Mouse (Mus musculus): Measurements from ENCODE around the gene Bach2.

The Bach2 gene

DNA sequence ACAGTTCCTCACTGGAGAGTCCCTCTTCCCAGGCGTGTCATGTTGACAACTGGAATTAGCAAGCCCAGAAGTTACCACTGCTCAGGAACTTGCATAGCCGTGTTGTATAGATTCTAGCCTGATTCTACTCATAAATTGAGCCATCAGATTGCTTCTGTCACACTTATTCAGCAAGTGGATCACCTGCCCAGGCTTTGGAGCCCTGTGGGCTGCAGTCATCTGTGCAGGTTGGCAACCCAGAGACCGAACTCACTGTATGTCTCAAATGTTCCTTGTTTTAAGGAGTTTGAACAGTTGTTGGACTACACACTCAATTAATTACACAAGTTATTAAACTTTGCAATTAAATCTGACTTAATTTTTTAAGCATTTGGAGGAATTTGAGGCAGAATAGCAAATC is 61.4 kb downstream of the Bach2 start:
- DNase-seq: no peak

DNA sequence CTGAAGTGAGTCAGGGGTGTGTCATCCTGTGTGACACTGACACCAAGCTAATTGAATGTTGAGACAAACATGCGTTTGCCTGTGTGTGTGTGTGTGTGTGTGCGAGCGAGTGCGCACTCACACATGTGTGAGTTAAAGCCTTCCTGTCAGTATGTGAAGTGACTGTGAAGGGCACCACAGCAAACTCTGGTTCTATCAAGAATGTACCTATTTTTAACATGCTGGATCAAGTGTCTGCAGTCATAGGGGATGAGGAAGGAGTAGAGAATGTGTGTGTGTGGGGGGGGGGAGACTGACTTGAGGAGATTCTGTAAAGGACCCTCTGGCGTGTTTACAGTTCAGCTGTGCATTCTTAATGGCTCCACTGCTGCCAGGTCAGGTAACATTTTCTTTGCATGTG is 64.1 kb downstream of the Bach2 start:
- DNase-seq: no peak

DNA sequence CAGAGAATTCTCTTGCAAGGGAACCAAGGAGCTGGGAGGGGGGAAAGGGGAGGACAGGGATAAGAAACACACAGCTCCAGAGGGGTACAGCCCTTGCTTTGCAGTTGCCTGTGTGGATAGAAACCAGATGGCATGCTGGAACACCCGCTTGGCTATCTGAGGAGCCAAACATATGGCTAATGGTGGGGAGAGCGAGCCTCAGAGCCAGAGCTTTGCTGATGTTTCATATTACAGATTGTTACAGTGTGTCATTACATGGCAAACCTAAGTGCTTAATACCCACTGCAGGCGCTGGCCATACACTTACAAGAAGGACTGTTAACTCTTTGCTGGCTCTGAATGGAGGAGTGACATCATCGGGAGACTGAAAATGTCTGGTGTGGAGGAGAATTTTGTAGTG is 64.5 kb downstream of the Bach2 start:
- DNase-seq: peak; percentile 28

DNA sequence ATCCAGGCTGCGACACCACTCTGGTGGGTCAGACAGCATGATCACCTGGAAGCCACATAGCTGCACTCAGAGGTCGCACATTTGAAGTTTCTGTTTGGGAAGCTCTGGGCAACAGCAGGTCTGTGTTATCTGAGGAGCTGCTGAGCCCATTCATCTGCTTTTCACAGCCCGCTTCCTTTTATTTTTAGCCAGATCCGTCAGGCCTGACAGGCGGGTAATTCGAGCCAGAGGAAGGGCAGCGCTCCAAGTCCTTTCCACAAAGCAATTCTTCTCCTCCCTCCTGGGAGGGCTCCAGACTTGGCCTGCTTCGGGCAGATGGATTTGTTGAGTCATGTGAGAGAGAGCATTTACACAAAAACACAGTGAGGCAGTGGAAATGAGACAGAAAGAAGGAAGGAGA is 65.1 kb downstream of the Bach2 start:
- DNase-seq: peak; percentile 65

GRCm38 (mm10) chr4:32304221-32304703 is 65.7 kb downstream of the Bach2 start:
- DNase-seq: no peak

GRCm38 (mm10) chr4:32305036-32305615 is 66.5 kb downstream of the Bach2 start:
- no peak for DNase-seq

DNA sequence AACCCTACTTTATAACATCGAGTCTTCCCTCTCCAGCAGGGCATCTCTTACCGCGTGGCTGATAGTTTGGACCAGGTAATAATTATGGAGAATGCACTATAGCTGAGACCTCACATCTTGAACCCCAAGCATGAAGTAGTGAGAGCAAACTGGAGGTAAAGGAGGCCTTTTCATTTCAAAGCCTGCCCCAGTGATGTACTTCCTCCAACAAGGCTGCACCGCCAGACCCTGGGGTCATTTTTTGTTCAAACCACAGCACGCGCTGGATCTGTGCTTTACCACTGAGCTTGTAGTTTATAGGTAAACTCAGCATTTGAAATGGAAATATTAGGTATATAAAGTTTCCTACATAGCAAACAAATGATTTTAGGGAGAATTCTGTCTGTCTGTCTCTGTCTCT is 67.1 kb downstream of the Bach2 start:
- no peak for DNase-seq

DNA sequence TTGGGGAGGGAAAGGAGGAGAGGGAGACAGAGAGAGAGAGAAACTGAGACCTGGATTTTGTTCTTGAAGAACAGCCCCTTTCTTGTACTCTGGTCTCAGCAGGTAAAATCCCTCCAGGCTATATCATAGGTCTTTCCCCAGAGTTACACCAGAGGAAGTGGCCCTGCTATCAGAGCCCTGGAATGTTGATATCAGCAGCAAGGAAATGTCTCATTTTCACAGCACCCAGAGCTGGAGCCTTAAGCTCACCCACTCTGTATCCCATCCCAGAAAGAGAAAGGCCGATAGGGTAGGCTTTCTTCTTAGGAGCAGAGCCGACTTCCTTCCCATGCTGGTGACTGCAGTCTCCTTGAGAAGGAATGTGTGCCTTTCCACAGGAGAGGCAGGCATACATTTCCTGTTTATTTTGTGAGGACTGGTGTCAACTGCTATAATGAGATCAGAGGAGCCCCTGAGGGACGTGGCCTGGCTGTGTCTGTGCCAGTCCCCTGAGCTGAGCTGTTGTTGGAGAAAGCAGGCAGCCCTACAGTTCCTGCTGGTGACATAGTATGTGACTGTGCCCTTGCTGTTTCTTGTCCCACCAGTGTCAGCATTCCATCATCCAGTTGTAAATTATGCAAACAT is 67.7 kb downstream of the Bach2 start:
- DNase-seq: no peak

GRCm38 (mm10) chr4:32307215-32307614 is 68.6 kb downstream of the Bach2 start:
- DNase-seq: no peak

GRCm38 (mm10) chr4:32312171-32312946 is 73.8 kb downstream of the Bach2 start:
- no peak for DNase-seq

GRCm38 (mm10) chr4:32314919-32315318 is 76.3 kb downstream of the Bach2 start:
- DNase-seq: no peak

DNA sequence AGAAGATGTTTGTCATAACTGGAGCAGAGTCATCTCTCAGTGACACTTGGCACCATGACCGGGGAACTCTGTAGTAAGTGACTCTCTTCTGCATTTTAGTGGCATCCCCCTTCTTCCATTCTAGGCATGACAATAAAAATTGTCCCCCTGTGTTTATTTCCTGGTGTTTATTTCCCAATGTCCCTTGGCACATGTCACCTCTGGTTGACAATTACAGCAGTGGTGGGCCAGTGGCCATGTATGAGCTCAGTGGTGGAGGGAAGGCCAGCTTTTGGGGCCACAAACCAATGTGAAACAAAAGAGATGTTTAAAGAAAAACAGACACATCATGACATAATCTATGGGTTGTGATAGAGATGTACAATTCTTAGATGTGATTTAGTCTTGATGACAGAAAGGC is 80.0 kb downstream of the Bach2 start:
- DNase-seq: no peak

DNA sequence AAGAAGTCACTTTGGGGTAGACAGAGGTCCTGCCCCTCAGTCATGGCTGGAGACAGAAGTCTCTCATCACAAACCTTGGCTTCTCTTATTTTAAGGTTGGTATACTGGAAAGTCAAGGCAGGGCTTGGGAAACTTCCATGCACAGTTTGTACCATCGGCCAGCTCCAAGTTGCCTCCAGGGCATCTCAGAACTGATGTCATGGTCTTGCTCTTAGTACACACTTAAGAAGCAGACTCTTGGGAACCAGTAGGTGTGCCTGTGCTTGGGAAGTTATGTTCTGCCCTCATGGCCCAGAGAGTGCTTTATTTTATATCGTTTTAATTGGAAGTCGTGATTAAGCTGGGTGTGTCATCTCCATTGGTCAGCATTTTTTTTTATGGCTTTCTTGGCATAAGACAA is 80.7 kb downstream of the Bach2 start:
- no peak for DNase-seq

DNA sequence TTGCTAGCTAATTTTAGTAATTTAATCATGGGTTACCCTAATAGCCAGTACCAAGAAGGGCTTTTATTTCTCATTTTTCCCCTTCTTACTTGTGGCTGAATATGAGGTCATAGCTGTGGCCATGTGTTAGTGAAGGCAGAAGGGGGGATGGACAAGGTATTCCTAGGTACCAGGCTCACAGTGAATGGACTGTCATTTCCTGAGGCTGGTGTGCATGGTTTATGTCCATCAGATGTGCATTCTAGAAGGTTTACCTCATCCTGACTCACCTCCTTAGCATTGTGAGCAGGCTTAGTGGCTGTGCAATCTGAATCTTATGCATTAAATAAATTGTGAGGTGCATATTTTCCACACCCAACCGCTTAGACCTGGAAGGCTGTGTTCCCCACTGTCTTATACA is 81.4 kb downstream of the Bach2 start:
- no peak for DNase-seq

GRCm38 (mm10) chr4:32324111-32324510 is 85.5 kb downstream of the Bach2 start:
- DNase-seq: no peak

DNA sequence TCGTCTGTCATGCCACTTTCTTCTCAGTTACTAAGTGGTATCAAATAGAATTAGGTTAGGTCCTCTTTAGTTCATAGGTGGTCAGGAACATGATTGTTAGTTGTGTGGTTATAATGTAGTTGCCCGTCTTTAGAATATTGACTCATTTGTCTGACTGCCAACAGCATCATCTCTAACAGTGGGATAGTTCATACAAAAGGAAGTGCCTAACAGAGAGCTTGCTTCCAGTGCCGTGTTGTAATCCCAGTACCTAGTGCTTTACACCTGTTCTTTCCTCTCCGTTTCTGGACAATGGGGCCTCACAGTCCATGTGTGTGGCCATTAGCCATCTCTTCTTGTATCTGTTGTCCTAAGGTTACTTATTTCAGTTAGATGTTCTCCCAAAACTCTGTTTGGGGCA is 86.4 kb downstream of the Bach2 start:
- no peak for DNase-seq

GRCm38 (mm10) chr4:32325596-32325995 is 87.0 kb downstream of the Bach2 start:
- DNase-seq: no peak

- DNase-seq: no peak
Observed at GRCm38 (mm10) chr4:32326279-32326678, 87.7 kb downstream of the Bach2 start.

GRCm38 (mm10) chr4:32326860-32327259 is 88.3 kb downstream of the Bach2 start:
- DNase-seq: no peak

DNA sequence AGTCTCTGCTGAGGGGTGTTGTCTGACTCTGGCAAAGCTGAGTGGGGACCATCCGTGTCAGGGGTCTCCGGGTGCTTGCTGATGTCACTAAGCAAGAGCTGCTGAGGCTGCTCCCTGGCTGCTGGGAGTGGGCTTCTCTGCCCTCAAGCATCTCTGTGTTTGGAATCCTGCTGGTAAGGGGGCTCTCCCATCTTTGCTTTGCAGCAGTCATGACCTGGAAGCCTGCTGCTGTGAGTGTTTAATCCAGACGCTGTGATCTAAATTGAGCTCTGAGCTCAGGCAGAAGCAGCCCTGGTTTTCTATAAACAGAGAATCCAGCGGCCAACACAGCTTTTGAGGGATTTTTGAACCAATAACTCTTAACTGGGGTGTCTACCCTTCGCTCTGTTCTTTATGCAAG is 89.0 kb downstream of the Bach2 start:
- no peak for DNase-seq

- DNase-seq: no peak
Observed at GRCm38 (mm10) chr4:32328561-32328960, 90.0 kb downstream of the Bach2 start.

GRCm38 (mm10) chr4:32330584-32331314 is 92.1 kb downstream of the Bach2 start:
- no peak for DNase-seq

DNA sequence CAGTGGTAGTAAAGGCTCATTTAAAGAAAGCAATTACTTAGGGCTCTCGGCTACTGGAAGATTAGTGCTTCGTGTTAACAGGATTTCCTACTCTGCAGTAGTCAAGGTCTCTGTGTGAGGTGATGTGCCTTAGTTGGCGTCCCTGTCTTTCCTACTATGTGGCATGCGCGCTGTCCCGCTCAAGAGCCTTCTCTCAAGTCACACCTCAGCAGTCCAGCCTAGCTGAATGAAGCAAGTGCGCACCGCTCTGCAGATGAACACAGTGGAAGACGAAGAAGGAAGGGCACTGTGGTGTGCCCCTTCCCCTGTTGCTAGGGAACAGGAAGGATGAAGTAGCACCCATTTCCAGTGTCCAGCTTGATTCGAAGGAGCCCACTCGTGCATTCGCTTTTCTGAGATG is 93.4 kb downstream of the Bach2 start:
- no peak for DNase-seq

DNA sequence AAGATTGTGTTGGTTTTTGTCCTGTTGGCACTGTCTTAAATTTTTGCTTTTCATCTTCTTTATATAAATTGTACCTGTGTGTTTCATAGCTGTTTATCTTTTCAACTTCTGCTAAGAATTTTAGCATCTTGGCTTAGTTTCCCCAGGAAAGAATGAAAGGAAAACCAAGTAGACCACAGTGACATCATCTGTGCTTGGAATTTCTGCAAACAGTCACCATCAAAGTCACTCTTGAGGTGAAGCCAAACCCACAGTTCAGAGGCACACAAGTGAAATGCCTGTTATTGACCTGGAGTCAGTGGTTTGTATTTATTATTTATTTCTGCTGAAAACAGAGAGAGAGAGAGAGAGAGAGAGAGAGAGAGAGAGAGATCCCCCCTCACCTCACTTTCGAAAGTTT is 95.5 kb downstream of the Bach2 start:
- DNase-seq: no peak

Data from liver (tissue).